Mouse (Mus musculus): ENCODE data around the gene Gigyf2. TPM values are rescaled to one million over a fixed set of nuclear protein-coding genes. Genes with fewer than 3 reads are reported as not detected.

Gigyf2 gene
- 35.7 and 44.4 TPM in 2 replicates for polyA plus RNA-seq (2012; ENCODE audit: insufficient read depth, insufficient read length, missing spikeins)

DNA sequence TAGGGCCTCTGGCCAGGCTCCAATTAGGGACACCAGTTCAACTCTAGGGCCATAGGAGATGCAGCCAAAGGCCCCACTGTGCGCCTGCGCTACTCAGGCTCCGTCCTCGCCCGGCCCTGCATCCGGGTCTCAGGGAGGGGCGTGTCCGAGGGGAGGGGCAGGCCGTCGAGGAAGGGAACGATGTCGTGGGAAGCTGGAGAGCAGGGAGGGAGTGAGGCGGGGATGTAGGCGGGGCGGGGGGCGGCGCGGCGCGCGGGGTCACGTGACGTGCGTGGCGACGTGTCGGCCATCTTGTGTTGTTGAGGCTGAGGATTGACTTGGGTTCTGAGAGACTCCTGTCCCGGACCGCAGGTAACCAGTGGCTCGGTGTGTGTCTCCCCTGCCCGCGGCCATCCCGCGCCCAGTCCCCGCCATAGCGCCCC, at the start of gene Gigyf2:
TSS of gene Gigyf2 (plus strand) at position 257 of the 422 bp plus-strand sequence.
- H3K4me1 ChIP-seq (ENCODE audit: control insufficient read depth, insufficient read depth, low read length), result peaks cover 12% of the 10 kb centered on the region
- H3K4me3 ChIP-seq (ENCODE audit: insufficient read depth, low read length), result peak within 1 kb of the TSS; percentile 98
- H3K27ac ChIP-seq (ENCODE audit: insufficient read depth, low read depth, low read length), result peak within 1 kb of the TSS; percentile 67
- no peak for TF ChIP-seq CTCF (IDR thresholded peaks at IDR 0.05; ENCODE audit: low read depth, low read length)
- TF ChIP-seq POLR2A (IDR thresholded peaks at IDR 0.05; ENCODE audit: borderline replicate concordance, low read depth, low read length), result no peak

DNA sequence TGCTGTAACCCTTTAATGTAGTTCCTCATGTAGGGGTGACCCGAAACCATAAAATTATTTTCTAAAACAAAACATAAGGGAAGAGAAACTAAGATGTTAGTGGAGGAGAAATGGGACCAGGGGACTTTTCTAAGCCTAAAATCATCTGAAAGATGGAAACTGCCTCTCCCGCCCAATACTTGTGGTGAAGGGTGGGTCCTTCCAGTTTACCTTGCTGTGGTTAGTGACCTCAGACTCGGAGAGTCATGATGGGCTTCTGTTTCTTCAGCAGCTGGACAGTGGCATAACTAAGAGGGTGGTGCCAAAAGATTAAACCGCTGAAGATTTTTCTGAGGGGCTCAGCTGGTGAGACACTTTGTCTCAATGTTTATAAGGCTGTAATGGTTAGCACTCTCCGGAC, 46.5 kb upstream of the Gigyf2 start:
- TF ChIP-seq CTCF (IDR thresholded peaks at IDR 0.05; ENCODE audit: low read depth, low read length), result no peak
- no peak for TF ChIP-seq POLR2A (IDR thresholded peaks at IDR 0.05; ENCODE audit: borderline replicate concordance, low read depth, low read length)
- Histone ChIP-seq H3K27ac (ENCODE audit: insufficient read depth, low read depth, low read length) (no peak overlapping the region), H3K4me1 (ENCODE audit: control insufficient read depth, insufficient read depth, low read length) (peaks cover 8% of the 10 kb centered on the region), H3K4me3 (ENCODE audit: insufficient read depth, low read length) (no peak overlapping the region)

- peaks cover 8% of the 10 kb centered on the region for H3K4me1 ChIP-seq (ENCODE audit: control insufficient read depth, insufficient read depth, low read length)
- no peak for TF ChIP-seq CTCF (IDR thresholded peaks at IDR 0.05; ENCODE audit: low read depth, low read length)
- H3K4me3 ChIP-seq (ENCODE audit: insufficient read depth, low read length), result peak overlapping the region; percentile 44
- H3K27ac ChIP-seq (ENCODE audit: insufficient read depth, low read depth, low read length), result peak overlapping the region; percentile 29; the same call in 1 of the 2 replicates
Measured at GRCm38 (mm10) chr1:87281599-87282412, 45.0 kb upstream of the Gigyf2 start.

- Histone ChIP-seq H3K4me3 (ENCODE audit: insufficient read depth, low read length) (0 out of 2 replicates have a peak overlapping the region, but pooled peaks have one; percentile 44), H3K27ac (ENCODE audit: insufficient read depth, low read depth, low read length) (no peak overlapping the region), H3K4me1 (ENCODE audit: control insufficient read depth, insufficient read depth, low read length) (peaks cover 8% of the 10 kb centered on the region)
- TF ChIP-seq POLR2A (IDR thresholded peaks at IDR 0.05; ENCODE audit: borderline replicate concordance, low read depth, low read length) (no peak), CTCF (IDR thresholded peaks at IDR 0.05; ENCODE audit: low read depth, low read length) (no peak)
Measured at GRCm38 (mm10) chr1:87282413-87282788, 44.4 kb upstream of the Gigyf2 start.

- Histone ChIP-seq H3K4me3 (ENCODE audit: insufficient read depth, low read length) (no peak overlapping the region), H3K27ac (ENCODE audit: insufficient read depth, low read depth, low read length) (no peak overlapping the region)
- no peak for TF ChIP-seq POLR2A (IDR thresholded peaks at IDR 0.05; ENCODE audit: borderline replicate concordance, low read depth, low read length)
- TF ChIP-seq CTCF (IDR thresholded peaks at IDR 0.05; ENCODE audit: low read depth, low read length), result no peak
Measured at GRCm38 (mm10) chr1:87283410-87283960, 43.3 kb upstream of the Gigyf2 start.

GRCm38 (mm10) chr1:87287105-87287504, 39.7 kb upstream of the Gigyf2 start:
- H3K4me3 ChIP-seq (ENCODE audit: insufficient read depth, low read length), result no peak overlapping the region
- H3K27ac ChIP-seq (ENCODE audit: insufficient read depth, low read depth, low read length), result no peak overlapping the region
- TF ChIP-seq POLR2A (IDR thresholded peaks at IDR 0.05; ENCODE audit: borderline replicate concordance, low read depth, low read length) (no peak), CTCF (IDR thresholded peaks at IDR 0.05; ENCODE audit: low read depth, low read length) (no peak)
- peaks cover 2% of the 10 kb centered on the region for H3K4me1 ChIP-seq (ENCODE audit: control insufficient read depth, insufficient read depth, low read length)

More at GRCm38 (mm10) chr1:87283410-87283960, 43.3 kb upstream of the Gigyf2 start:
- H3K4me1 ChIP-seq (ENCODE audit: control insufficient read depth, insufficient read depth, low read length), result peaks cover 8% of the 10 kb centered on the region

DNA sequence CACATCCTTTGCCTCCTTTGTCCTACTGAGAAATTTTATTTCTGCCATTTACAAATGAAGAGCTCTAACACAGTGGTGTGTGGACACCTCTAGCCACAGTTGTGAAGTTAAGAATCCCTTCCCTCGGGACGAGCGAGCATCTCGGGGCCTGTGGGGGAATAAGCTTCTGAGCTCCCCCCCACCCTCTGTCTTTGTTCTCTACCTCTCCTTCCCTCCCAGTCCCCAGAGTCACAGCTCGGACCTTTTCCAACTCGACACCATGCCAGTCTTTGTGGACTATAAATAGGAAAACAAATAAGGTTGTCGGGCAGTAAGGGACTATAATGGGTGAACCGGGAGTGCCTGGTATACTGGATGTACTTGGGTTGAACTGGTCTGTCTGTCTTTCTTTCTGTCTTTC, 35.4 kb upstream of the Gigyf2 start:
- no peaks in the 10 kb centered on the region for H3K4me1 ChIP-seq (ENCODE audit: control insufficient read depth, insufficient read depth, low read length)
- H3K27ac ChIP-seq (ENCODE audit: insufficient read depth, low read depth, low read length), result no peak overlapping the region
- no peak overlapping the region for H3K4me3 ChIP-seq (ENCODE audit: insufficient read depth, low read length)
- no peak for TF ChIP-seq CTCF (IDR thresholded peaks at IDR 0.05; ENCODE audit: low read depth, low read length)

- no peak overlapping the region for H3K4me3 ChIP-seq (ENCODE audit: insufficient read depth, low read length)
- H3K27ac ChIP-seq (ENCODE audit: insufficient read depth, low read depth, low read length), result no peak overlapping the region
- no peaks in the 10 kb centered on the region for H3K4me1 ChIP-seq (ENCODE audit: control insufficient read depth, insufficient read depth, low read length)
- TF ChIP-seq POLR2A (IDR thresholded peaks at IDR 0.05; ENCODE audit: borderline replicate concordance, low read depth, low read length), result no peak
Measured at GRCm38 (mm10) chr1:87292420-87293190, 34.2 kb upstream of the Gigyf2 start.

DNA sequence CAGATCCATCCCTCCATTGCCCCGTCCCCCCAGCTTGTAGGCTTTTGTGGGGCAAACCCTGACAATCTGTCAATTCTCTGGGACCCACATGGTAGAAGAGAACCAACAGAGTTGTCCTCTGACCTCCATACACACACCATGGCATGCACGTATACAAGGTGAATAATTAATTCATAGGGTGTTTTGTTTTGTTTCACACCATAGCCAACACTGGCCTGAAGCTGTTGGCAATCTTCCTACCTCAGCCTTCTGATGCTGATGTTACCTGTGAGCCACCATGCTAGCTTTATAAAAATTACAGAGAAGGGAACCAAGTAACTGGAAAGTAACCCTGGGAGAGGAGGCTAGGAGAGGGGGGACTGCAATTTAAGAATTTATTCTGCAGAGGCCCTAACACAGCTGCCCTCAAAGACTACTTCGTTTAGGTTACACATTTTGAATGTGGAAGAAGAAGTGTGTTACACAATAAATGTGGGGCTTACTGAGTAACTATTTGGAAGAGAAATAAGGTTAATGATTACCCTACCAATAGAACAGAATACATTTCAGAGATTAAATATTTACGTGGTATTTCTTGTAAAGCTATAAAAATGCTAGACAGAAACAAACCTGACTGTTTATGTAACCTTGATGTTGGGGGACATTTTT, 32.6 kb upstream of the Gigyf2 start:
- no peaks in the 10 kb centered on the region for H3K4me1 ChIP-seq (ENCODE audit: control insufficient read depth, insufficient read depth, low read length)
- TF ChIP-seq CTCF (IDR thresholded peaks at IDR 0.05; ENCODE audit: low read depth, low read length), result no peak
- TF ChIP-seq POLR2A (IDR thresholded peaks at IDR 0.05; ENCODE audit: borderline replicate concordance, low read depth, low read length), result no peak
- H3K4me3 ChIP-seq (ENCODE audit: insufficient read depth, low read length), result no peak overlapping the region
- H3K27ac ChIP-seq (ENCODE audit: insufficient read depth, low read depth, low read length), result no peak overlapping the region
